Mouse (Mus musculus) ES-E14 (cell line): ENCODE results near the gene 4933416C03Rik. TPM values are rescaled to one million over a fixed set of nuclear protein-coding genes. Genes with fewer than 3 reads are reported as not detected.

ENCODE experiments used
- DNase-seq: peaks from one replicate; pipeline ENCODE4 v3.0.0-alpha.2; 2013; ENCODE audit warnings: low read depth, low spot score
- H3K27ac ChIP-seq: 2 replicates; pipeline ENCODE4 v1.5.1; 2012; ENCODE audit warnings: low read depth, mild to moderate bottlenecking, low read length, moderate library complexity, mixed read lengths; ENCODE audit not compliant: poor library complexity, insufficient read depth, severe bottlenecking
- H3K36me3 ChIP-seq: 2 replicates; pipeline ENCODE4 v1.6.1; 2012; ENCODE audit warnings: mild to moderate bottlenecking, low read length, moderate library complexity, mixed read lengths; ENCODE audit not compliant: control insufficient read depth, poor library complexity, insufficient read depth, severe bottlenecking
- H3K4me1 ChIP-seq, 2 experiments: fragments of 150-350 bp in 1 of 2; sonication (generic) in 1 of 2; 2 replicates each; pipeline ENCODE4 v1.6.1; 2012; ENCODE audit warnings: low read length in 2 of 2, mild to moderate bottlenecking in 1 of 2, mixed read lengths in 1 of 2; ENCODE audit not compliant: control insufficient read depth in 2 of 2, insufficient read depth in 2 of 2, poor library complexity in 1 of 2
- H3K4me3 ChIP-seq, 2 experiments: fragments of 150-350 bp in 1 of 2; sonication (generic) in 1 of 2; 2 replicates each; pipeline ENCODE4 v1.5.1; 2012; ENCODE audit warnings: low read length in 2 of 2, low read depth in 1 of 2, mild to moderate bottlenecking in 1 of 2, mixed read lengths in 1 of 2; ENCODE audit not compliant: insufficient read depth in 1 of 2, poor library complexity in 1 of 2, severe bottlenecking in 1 of 2
- H3K9ac ChIP-seq: 2 replicates; pipeline ENCODE4 v1.6.1; 2012; ENCODE audit warnings: low read depth, mild to moderate bottlenecking, low read length, mixed read lengths; ENCODE audit not compliant: poor library complexity, insufficient read depth, severe bottlenecking
- H3K9me3 ChIP-seq: fragments of 150-350 bp; sonication (generic); 2 replicates; pipeline ENCODE4 v1.6.1; 2012; ENCODE audit warnings: low read depth, mild to moderate bottlenecking, low read length; ENCODE audit not compliant: control insufficient read depth, insufficient read depth
- CHD2 ChIP-seq: IDR thresholded peaks from 2 replicates; pipeline ENCODE4 v1.6.1; 2014; ENCODE audit warnings: mild to moderate bottlenecking, low read depth, low read length, inconsistent platforms
- HCFC1 ChIP-seq: IDR thresholded peaks from 2 replicates; pipeline ENCODE4 v1.6.1; 2012; ENCODE audit warnings: low read length, inconsistent platforms, borderline replicate concordance; ENCODE audit not compliant: insufficient read depth
- MAFK ChIP-seq: IDR thresholded peaks from 2 replicates; pipeline ENCODE4 v1.6.1; 2014; ENCODE audit warnings: mild to moderate bottlenecking, low read depth, low read length, inconsistent platforms; ENCODE audit not compliant: insufficient read depth
- ZC3H11A ChIP-seq: IDR thresholded peaks from 2 replicates; pipeline ENCODE4 v1.6.1; 2012; ENCODE audit warnings: low read depth, mild to moderate bottlenecking, inconsistent platforms, low read length, borderline replicate concordance
- ZNF384 ChIP-seq: IDR thresholded peaks from 2 replicates; pipeline ENCODE4 v1.6.1; 2012; ENCODE audit warnings: low read depth, low read length, inconsistent platforms
- in situ Hi-C, 2 experiments: fragments of 600-800 bp; cut with MboI; formaldehyde crosslinking; loops; one replicate each; pipeline ENCODE4 v1.15.1; 2025; ENCODE audit warnings: low sequenced_read_pairs in 2 of 2, inconsistent platforms in 1 of 2; ENCODE audit not compliant: unreplicated experiment in 2 of 2
- total RNA-seq: library from RNA; depleted of rRNA; stranded (reverse); fragments of 300-350 nt; gene quantifications from 2 replicates; pipeline ENCODE4 v1.2.3, GENCODE M21; 2012

The 4933416C03Rik gene
- total RNA-seq, 1 experiment = 0.13 TPM

DNA sequence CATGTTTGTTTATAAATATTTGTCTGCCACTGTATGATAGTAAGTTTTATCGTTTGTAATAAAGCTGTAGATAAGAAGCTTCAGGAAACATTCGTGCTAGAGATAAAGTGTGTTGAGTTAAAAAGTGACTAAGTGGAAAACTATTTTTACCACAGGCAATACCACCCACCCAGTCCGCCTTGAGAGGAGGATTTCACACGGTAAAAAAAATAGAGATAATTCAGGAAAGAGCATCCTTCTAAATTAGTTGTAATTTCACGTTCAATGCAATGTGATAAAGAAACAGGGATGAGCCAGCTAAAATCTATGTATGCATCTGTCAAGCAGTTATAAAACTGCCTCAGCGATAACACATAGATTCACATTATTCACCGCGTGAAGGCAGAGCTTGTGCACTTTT, 3.3 kb upstream of the 4933416C03Rik start:
- in situ Hi-C loops = no loop called here
- Histone ChIP-seq H3K4me3 (no peak overlapping the region), H3K4me1 (no peaks in the 10 kb centered on the region), H3K36me3 (no peaks in the 10 kb centered on the region), H3K9me3 (no peaks in the 10 kb centered on the region), H3K27ac (no peak overlapping the region), H3K9ac (no peak overlapping the region)
- DNase-seq = no peak
- no peak for TF ChIP-seq HCFC1
- TF ChIP-seq ZC3H11A = no peak
- TF ChIP-seq ZNF384 = no peak
- no peak for TF ChIP-seq MAFK
- TF ChIP-seq CHD2 = no peak

DNA sequence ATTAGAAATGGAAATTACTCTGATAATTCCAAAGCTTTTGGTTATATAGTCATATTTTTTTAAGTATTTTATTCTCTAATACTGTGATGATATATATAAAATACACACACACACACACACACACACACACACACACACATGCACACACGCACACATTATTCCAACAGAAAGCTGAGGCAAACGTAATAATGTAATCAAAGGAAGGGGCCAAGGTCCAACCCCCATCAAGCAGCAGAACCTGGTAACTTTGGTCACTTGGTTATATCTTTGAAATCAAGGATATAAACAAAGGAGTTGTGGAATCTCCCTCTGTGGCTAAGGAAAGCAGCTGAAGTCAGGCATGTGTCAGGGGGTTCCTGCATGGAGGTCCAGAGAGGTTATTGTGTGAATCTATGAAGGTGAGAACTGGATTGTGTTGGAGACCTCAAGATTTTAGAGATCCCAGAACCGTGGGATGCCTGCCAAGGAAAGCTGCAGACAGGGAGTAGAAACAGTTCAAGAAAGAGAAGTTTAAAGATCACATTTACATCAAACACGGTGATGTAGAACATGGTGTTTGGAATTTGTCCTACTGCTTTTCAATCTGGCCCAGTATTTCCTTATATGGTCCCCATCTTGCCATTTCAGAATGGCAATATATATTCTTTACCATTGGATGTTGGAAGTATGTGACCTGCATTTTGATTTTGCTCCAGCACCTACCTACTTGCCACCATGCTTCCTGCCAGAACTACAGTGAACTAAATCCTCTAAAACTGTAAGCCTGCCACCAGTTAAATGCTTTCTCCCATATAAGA, 2.4 kb upstream of the 4933416C03Rik start:
- no peaks in the 10 kb centered on the region for H3K4me1 ChIP-seq
- no peak overlapping the region for H3K27ac ChIP-seq
- in situ Hi-C loops = no loop called here
- TF ChIP-seq ZC3H11A (no peak), ZNF384 (no peak), MAFK (no peak), HCFC1 (no peak), CHD2 (no peak)
- H3K4me3 ChIP-seq = no peak overlapping the region
- no peak for DNase-seq
- H3K36me3 ChIP-seq = no peaks in the 10 kb centered on the region
- H3K9me3 ChIP-seq = no peaks in the 10 kb centered on the region
- H3K9ac ChIP-seq = no peak overlapping the region

DNA sequence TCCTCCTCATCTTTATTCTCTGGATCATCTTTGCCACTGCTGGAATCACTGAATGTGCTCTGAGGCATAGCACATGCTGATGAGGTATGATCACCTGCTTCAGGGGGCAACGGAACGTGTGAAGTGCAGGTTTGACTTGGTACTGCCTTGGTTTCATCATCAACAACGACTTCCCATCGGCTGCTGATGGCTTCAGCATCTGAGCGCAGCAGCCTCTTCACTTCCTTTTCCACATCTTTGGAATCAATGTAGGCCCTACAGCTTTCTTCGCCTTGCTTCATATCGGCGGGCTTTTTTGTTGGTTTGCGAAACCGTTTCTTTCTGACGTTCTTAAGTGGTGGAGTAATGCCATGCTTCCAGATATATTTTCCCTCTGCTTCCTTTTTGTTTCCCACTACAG, 849 bp downstream of the 4933416C03Rik start:
- Histone ChIP-seq H3K36me3 (no peaks in the 10 kb centered on the region), H3K9ac (no peak overlapping the region), H3K4me1 (no peaks in the 10 kb centered on the region), H3K27ac (no peak overlapping the region), H3K4me3 (no peak overlapping the region), H3K9me3 (no peaks in the 10 kb centered on the region)
- in situ Hi-C loops = no loop called here
- no peak for DNase-seq
- TF ChIP-seq MAFK (no peak), ZNF384 (no peak), HCFC1 (no peak), CHD2 (no peak), ZC3H11A (no peak)

DNA sequence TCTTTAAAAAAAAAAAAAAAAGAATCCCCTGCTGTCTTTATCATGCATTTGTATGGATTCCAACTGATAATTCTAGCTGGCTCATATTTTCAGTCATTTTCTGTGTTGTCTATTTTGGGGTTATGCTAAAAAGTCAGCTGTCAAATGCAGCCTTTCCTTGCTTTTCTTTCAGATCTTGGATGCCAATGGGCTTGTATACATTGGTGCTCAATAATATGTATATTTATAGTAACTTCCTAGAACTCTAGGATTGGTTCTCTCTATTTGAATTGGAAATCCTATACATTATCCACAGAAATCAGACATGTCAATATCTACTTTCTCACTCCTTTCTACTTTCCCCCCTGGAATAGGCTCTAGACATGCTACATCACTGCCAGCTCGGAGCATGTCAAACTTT, 5.0 kb downstream of the 4933416C03Rik start:
- no peak overlapping the region for H3K9ac ChIP-seq
- no peak for TF ChIP-seq ZC3H11A
- no peak for TF ChIP-seq MAFK
- TF ChIP-seq CHD2 = no peak
- TF ChIP-seq HCFC1 = no peak
- no peak for TF ChIP-seq ZNF384
- no peak overlapping the region for H3K27ac ChIP-seq
- no peak for DNase-seq
- in situ Hi-C loops = no loop called here
- no peaks in the 10 kb centered on the region for H3K36me3 ChIP-seq
- H3K4me3 ChIP-seq = no peak overlapping the region
- H3K9me3 ChIP-seq = no peaks in the 10 kb centered on the region
- no peaks in the 10 kb centered on the region for H3K4me1 ChIP-seq
